Mouse (Mus musculus) lung, adult 18-20 months (tissue): ENCODE measurements around the gene Gm6351.
"Not testable (repeated sequence)": the region's sequence is repeated elsewhere in the genome, so short reads cannot be mapped to it uniquely, and the experiment has no call there.

Source experiments
- DNase-seq, 2 experiments: peaks; one replicate each; pipeline ENCODE4 v3.0.0; 2022; ENCODE audit warnings: mixed read lengths in 2 of 2

The Gm6351 gene

DNA sequence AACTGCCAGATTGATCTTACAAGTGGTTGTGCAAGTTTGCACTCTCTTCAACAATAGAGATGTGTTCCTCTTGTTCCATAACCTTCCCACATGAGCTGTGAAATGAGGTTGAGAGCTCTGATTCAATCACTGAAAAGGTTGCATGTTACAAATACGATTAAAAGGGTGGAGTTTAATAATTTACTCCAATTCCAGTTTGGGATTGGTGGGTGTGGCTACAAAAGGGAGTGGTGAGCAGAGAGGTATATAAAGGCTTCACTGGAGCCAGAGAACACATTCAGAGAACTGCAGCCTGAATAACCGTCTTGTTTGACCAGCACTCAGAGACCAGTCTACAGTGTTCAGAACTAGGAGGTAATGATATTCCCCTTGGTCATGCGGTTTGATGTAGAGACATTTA, at the start of gene Gm6351:
TSS of gene Gm6351 (plus strand) at position 301 of the 400 bp plus-strand sequence.
- DNase-seq = not testable (repeated sequence)

DNA sequence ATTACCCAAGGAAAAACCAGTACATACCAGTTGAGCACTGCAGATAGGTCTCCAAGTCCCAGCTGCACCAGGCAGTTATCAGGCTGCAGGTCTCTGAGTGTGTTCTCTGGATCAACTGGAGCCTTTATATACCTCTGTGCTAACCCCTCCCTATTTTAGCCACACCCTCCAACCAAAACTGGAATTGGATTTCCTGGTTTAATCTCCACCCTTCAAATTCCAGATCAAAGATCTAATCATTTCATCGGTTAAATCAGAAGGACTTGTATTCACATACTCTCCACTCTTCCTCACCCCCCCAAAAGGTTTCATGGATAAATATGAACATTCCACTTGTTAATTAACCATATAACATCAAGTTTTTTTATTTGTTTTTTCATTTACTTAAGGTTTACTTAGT, 5.7 kb upstream of the Gm6351 start, which contains the start of gene BC061212:
TSS of gene BC061212 (minus strand) at position 101 of the 400 bp plus-strand sequence.
- DNase-seq = not testable (repeated sequence)
